Mouse (Mus musculus) T-cell, adult 2 months (primary cell): ENCODE results near the gene Cpox.
"Not testable (repeated sequence)": the region's sequence is repeated elsewhere in the genome, so short reads cannot be mapped to it uniquely, and the experiment has no call there.

Experiments used
- DNase-seq: peaks from one replicate; pipeline ENCODE4 v3.0.0; 2022; ENCODE audit warnings: low spot score

Cpox gene

GRCm38 (mm10) chr16:58669917-58670630 lies at the start of gene Cpox:
TSS of gene Cpox (plus strand) at chr16:58670292.
- peak; percentile 71 for DNase-seq

- DNase-seq: no peak
Observed at GRCm38 (mm10) chr16:58622377-58622776, 47.7 kb upstream of the Cpox start.

- no peak for DNase-seq
Observed at GRCm38 (mm10) chr16:58623114-58623513, 47.0 kb upstream of the Cpox start.

GRCm38 (mm10) chr16:58623944-58624343 lies 46.1 kb upstream of the Cpox start:
- peak; percentile 5 for DNase-seq

- DNase-seq: no peak
Observed at GRCm38 (mm10) chr16:58627597-58628335, 42.3 kb upstream of the Cpox start.

- DNase-seq: no peak
Observed at GRCm38 (mm10) chr16:58628336-58628680, 41.8 kb upstream of the Cpox start.

- no peak for DNase-seq
Observed at GRCm38 (mm10) chr16:58628968-58629367, 41.1 kb upstream of the Cpox start.

GRCm38 (mm10) chr16:58629736-58630135 lies 40.4 kb upstream of the Cpox start:
- DNase-seq: no peak

- DNase-seq: no peak
Observed at GRCm38 (mm10) chr16:58635866-58636265, 34.2 kb upstream of the Cpox start.

GRCm38 (mm10) chr16:58637448-58637847 lies 32.6 kb upstream of the Cpox start:
- no peak for DNase-seq

GRCm38 (mm10) chr16:58638016-58638415 lies 32.1 kb upstream of the Cpox start:
- no peak for DNase-seq

GRCm38 (mm10) chr16:58638689-58639175 lies 31.4 kb upstream of the Cpox start, which contains the start of gene E330017A01Rik:
TSS of gene E330017A01Rik (minus strand) at chr16:58638739.
- no peak for DNase-seq

- DNase-seq: no peak
Observed at GRCm38 (mm10) chr16:58649979-58650378, 20.1 kb upstream of the Cpox start.

- DNase-seq: no peak
Observed at GRCm38 (mm10) chr16:58655751-58656150, 14.3 kb upstream of the Cpox start.

GRCm38 (mm10) chr16:58656526-58656925 lies 13.6 kb upstream of the Cpox start:
- no peak for DNase-seq

- DNase-seq: no peak
Observed at GRCm38 (mm10) chr16:58658668-58659067, 11.4 kb upstream of the Cpox start.

- DNase-seq: no peak
Observed at GRCm38 (mm10) chr16:58661826-58662225, 8.3 kb upstream of the Cpox start.

- no peak for DNase-seq
Observed at GRCm38 (mm10) chr16:58662287-58662791, 7.8 kb upstream of the Cpox start.

GRCm38 (mm10) chr16:58663021-58663420 lies 7.1 kb upstream of the Cpox start:
- DNase-seq: no peak

GRCm38 (mm10) chr16:58663816-58664215 lies 6.3 kb upstream of the Cpox start:
- DNase-seq: no peak

- not testable (repeated sequence) for DNase-seq
Observed at GRCm38 (mm10) chr16:58665137-58665536, 5.0 kb upstream of the Cpox start.

GRCm38 (mm10) chr16:58666681-58667080 lies 3.4 kb upstream of the Cpox start:
- DNase-seq: not testable (repeated sequence)

GRCm38 (mm10) chr16:58668586-58668985 lies 1.5 kb upstream of the Cpox start:
- DNase-seq: no peak
